Mouse (Mus musculus) T-helper 2 cell (primary cell): ENCODE measurements around the gene Mblac2.

Experiments used
- in situ Hi-C: fragments of 300-600 bp; cut with MboI, MseI; formaldehyde crosslinking; loops from one replicate; pipeline ENCODE4 v1.15.1; 2025; ENCODE audit warnings: high pct_unique_total_duplicates

The Mblac2 gene

DNA sequence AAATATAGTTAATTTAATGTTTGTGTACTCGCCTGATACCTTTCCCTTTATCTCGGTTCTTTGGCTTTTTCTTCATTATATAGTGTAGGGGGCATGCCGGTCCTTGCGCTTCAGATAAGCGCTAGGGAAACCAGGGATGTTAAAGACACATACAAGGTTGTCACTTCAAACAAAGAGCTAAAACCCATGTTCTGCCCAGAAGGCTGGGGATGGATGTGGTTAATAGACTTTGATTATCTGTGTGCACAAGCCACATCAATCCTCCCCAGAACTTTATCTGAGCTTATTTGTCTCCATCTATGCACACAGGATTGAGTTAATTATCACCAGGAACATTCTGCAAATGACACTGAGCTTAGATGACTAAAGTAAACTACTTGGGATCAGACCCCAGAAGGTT, 25.5 kb downstream of the Mblac2 start:
- in situ Hi-C loops = no loop called here

- in situ Hi-C loops = no loop called here
These were observed 29.8 kb downstream of the Mblac2 start for GRCm38 (mm10) chr13:81740898-81741297.

DNA sequence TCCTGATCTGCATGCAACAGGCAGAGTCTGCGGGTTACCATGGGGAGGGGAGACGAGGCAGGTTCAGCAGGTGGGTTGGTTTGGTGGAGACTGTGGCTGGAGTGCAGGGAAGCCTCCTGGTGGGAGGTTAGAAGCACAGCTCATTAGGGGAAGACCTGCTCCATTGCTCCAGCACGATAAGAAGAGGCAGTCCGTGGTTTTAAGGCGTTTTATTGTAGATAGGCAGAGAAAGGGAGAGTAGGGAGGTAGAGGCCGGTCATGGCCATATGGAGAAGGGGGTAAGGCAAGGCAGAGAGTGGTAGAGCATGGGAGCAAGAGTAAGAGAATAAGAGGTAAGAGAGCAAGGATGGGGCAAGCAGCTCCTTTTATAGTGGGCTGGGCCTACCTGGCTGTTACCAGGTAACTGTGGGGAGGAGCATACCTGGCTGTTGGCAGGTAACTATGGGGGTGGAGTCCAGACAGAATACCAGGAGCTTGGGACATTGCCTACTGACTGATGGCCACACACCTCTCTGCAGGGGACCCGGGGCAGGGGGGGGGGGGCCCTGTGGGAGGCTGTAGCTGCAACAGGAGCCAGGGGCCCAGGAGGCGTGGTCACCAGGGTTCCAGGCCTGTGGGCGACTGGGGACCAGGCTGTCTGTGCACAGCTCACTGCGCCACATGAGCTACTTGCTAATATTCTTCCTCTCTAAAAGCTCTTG, 32.4 kb downstream of the Mblac2 start:
- in situ Hi-C loops = no loop called here

DNA sequence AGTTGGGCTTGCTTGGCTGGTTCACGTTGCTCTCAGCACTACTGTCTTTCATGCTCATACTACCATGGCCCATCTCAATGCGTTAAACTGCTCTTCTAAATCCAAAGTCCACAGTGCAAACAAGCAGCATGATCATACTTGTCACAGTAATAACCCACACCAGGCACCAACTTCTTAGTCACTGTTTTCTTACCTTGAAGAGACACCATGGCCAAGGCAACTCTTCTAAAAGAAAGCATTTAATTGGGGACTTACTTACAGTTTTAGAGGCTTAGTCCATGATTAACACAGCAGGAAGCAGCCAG, 32.9 kb downstream of the Mblac2 start:
- in situ Hi-C loops = no loop called here

- in situ Hi-C loops = no loop called here
These were observed 43.7 kb downstream of the Mblac2 start for GRCm38 (mm10) chr13:81754878-81755277.

- in situ Hi-C loops = no loop called here
These were observed 44.2 kb downstream of the Mblac2 start for GRCm38 (mm10) chr13:81755324-81755723.

GRCm38 (mm10) chr13:81757058-81757660, 46.0 kb downstream of the Mblac2 start:
- in situ Hi-C loops = no loop called here

DNA sequence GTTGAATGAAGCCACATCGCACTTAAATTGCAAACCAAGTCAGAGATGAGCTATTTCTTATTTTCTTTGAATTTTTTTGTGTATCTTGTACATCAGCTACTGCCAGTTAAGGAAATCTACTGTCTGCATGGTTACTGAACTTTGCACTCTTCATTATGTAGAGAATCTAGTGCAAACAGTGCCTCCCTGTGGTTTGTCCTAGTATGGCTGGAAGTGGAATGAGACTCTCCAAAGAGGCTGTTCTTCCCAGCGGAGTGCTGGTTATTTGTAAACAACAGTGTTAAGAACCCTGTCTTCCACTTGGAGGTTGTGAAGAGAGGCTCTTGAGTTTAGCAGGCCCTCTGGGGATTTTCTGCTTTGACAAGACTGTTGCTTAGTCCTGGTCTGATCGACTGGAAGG, 49.2 kb downstream of the Mblac2 start:
- in situ Hi-C loops = loop anchor here (5.0 kb wide), 1 partner anchor 323 kb away; no protein-coding TSS in a partner anchor

GRCm38 (mm10) chr13:81761566-81762186, 50.5 kb downstream of the Mblac2 start:
- in situ Hi-C loops = loop anchor here (5.0 kb wide), 1 partner anchor 324 kb away; no protein-coding TSS in a partner anchor

- in situ Hi-C loops = loop anchor here (5.0 kb wide), 1 partner anchor 327 kb away; no protein-coding TSS in a partner anchor
These were observed 53.0 kb downstream of the Mblac2 start for GRCm38 (mm10) chr13:81764173-81764572.

- in situ Hi-C loops = no loop called here
These were observed 56.0 kb downstream of the Mblac2 start for GRCm38 (mm10) chr13:81767038-81767659.

DNA sequence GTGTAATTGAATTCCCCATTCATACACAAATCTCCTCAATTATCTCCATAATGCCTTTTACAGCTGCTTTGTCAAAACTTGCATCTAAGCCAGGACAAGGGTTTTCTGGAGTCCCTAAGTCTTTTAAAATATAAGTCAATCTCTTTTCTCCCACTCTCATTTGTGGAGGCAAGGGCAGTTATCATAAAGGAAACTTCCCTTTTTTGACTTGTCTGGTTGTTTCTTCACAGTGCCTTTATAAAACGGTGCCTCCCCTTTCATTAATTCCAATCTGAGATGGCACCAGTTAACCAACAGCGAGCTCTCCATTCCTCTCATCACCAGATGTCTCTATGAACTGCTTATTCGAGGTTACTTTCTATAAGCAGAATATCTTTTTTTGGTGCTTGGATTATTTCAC, 65.1 kb downstream of the Mblac2 start:
- in situ Hi-C loops = no loop called here

DNA sequence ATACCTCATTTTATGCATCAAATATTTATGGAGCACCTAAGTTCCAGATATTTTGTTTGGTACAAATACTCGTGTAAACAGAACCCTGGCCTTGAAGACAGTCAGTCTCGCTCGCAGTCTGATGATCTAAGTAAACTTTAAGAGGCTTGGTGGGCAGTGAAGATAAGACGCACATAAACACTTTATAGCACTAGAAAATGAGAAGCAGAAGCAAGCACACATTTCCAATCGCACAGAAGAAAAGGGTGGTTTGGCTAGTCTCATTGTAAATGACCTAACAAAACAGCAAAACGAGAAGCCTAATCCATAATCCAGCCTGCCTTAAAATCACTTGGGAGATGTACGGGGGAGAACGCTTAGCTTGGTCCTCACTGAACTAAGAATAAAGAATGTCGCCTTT, 71.3 kb downstream of the Mblac2 start:
- in situ Hi-C loops = no loop called here

- in situ Hi-C loops = no loop called here
These were observed 71.8 kb downstream of the Mblac2 start, which contains the start of gene Cetn3 for GRCm38 (mm10) chr13:81782971-81783404. Gene Cetn3 (plus strand): TSS chr13:81783077.

DNA sequence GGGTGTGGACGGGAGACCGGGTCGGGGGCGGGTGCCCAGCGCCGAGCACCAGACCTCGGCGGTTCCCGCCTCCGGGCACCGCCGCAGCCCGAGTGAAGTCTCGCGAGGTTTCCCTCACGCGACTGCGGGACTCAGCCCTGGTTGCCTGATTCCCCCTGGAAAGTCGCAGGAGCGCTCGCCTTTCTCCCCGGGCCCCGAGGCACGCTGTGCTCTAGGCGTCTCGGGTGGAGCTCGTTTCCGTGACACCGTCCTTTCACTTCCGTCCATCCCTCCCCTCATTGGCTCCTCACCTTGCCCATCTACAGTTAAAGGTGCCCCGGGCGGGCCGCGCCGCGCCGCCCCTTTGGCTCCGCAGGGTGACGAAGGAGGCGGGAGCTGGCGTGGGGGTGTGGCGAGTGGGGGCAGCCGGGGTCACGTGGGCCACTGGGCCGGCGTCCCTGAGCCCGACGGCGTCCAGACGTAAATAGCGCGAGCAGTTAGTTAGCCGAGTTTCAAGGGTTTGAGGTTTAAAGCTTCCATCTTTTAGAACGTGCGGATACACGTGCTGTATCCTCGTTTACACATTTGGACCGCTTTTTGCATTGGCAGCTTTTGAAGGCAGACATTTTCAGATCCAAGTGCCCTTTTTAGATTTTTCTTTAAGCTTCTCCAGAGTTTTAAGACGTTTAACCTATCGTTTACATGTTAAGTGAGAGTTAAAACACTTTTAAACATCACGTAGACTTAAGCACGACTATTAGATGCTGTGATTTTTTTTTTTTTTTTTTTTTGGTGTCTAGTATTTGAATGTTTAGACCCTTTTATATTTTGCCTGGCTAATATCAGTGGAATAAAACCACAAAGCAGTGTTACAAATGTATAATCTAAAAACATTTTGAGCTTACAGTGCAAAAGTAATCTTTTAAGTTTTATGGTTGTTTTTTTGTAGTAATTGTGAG, 72.5 kb downstream of the Mblac2 start:
- in situ Hi-C loops = no loop called here

- in situ Hi-C loops = no loop called here
These were observed 74.8 kb downstream of the Mblac2 start for GRCm38 (mm10) chr13:81785766-81786480.

- in situ Hi-C loops = no loop called here
These were observed 79.0 kb downstream of the Mblac2 start for GRCm38 (mm10) chr13:81790160-81790559.

GRCm38 (mm10) chr13:81791861-81792260, 80.7 kb downstream of the Mblac2 start:
- in situ Hi-C loops = no loop called here

DNA sequence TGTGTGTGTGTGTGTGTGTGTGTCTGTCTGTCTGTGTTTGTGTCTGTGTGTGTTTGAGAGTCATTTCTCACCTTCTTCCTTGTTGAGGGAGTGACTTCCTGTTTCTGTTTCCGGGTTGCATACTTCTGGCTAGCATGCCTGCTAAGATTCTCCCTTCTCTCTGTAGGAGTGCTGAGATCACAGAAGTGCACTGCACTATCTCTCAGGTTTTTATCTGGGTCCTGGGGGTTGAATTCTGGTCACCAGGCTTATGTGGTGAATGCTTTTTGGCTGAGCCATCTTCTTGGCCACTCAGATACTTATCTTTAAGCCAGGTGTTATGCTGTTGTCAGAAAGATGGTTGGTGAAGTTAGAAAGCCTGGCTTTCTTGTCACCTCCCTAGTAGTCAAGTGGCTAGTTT, 82.7 kb downstream of the Mblac2 start:
- in situ Hi-C loops = no loop called here

GRCm38 (mm10) chr13:81801121-81801520, 90.0 kb downstream of the Mblac2 start:
- in situ Hi-C loops = no loop called here
